Mouse (Mus musculus): ENCODE measurements at regions not wholly inside any gene's neighbourhood (a gene's known extent, or its start where the extent isn't known, plus 50 kb on each side); places are given as distances from the start of the nearest gene placed in this dataset.
A peak's percentile ranks its signal among the peaks of the same experiment; 100 is the strongest.

GRCm38 (mm10) chr2:178718048-178718447, 287.7 kb downstream of the Cdh26 start:
- Histone ChIP-seq H3K4me3 (ENCODE audit: low read depth, low read length) (no peak overlapping the region), H3K27me3 (replicated peaks; ENCODE audit: control insufficient read depth, insufficient read depth, low read length) (no peaks in the 10 kb centered on the region), H3K27ac (ENCODE audit: low read depth, low read length) (no peak overlapping the region), H3K36me3 (ENCODE audit: control insufficient read depth, insufficient read depth, low read length) (no peaks in the 10 kb centered on the region), H3K9me3 (ENCODE audit: control insufficient read depth, low read length) (no peaks in the 10 kb centered on the region), H3K4me2 (no peak overlapping the region), H3K4me1 (replicated peaks; ENCODE audit: control insufficient read depth, insufficient read depth, low read length) (no peaks in the 10 kb centered on the region), H3K9ac (ENCODE audit: low read depth, low read length) (no peak overlapping the region)
- DNase-seq (ENCODE audit: low spot score) (no peak), ATAC-seq (replicated peaks; ENCODE audit: low FRiP score) (no peak)
- WGBS, result 68% methylated on average over 5 of the region's 5 CpGs

GRCm38 (mm10) chr2:178723455-178723854, 293.1 kb downstream of the Cdh26 start:
- Histone ChIP-seq H3K27ac (ENCODE audit: low read depth, low read length) (no peak overlapping the region), H3K4me2 (no peak overlapping the region), H3K36me3 (ENCODE audit: control insufficient read depth, insufficient read depth, low read length) (no peaks in the 10 kb centered on the region), H3K4me3 (ENCODE audit: low read depth, low read length) (no peak overlapping the region), H3K27me3 (replicated peaks; ENCODE audit: control insufficient read depth, insufficient read depth, low read length) (no peaks in the 10 kb centered on the region), H3K4me1 (replicated peaks; ENCODE audit: control insufficient read depth, insufficient read depth, low read length) (no peaks in the 10 kb centered on the region), H3K9ac (ENCODE audit: low read depth, low read length) (no peak overlapping the region), H3K9me3 (ENCODE audit: control insufficient read depth, low read length) (no peaks in the 10 kb centered on the region)
- WGBS, result 56% methylated on average over 3 of the region's 3 CpGs
- ATAC-seq (replicated peaks; ENCODE audit: low FRiP score) (no peak), DNase-seq (ENCODE audit: low spot score) (no peak)

- Histone ChIP-seq H3K27ac (ENCODE audit: low read depth, low read length) (no peak overlapping the region), H3K9ac (ENCODE audit: low read depth, low read length) (no peak overlapping the region), H3K4me1 (replicated peaks; ENCODE audit: control insufficient read depth, insufficient read depth, low read length) (peaks cover 3% of the 10 kb centered on the region; the same call in 1 of the 2 replicates), H3K27me3 (replicated peaks; ENCODE audit: control insufficient read depth, insufficient read depth, low read length) (no peaks in the 10 kb centered on the region), H3K4me2 (no peak overlapping the region), H3K4me3 (ENCODE audit: low read depth, low read length) (no peak overlapping the region), H3K9me3 (ENCODE audit: control insufficient read depth, low read length) (no peaks in the 10 kb centered on the region), H3K36me3 (ENCODE audit: control insufficient read depth, insufficient read depth, low read length) (no peaks in the 10 kb centered on the region)
- no peak for DNase-seq (ENCODE audit: low spot score)
- ATAC-seq (replicated peaks; ENCODE audit: low FRiP score), result no peak
- WGBS, result 12% methylated on average over 4 of the region's 5 CpGs
These were observed 293.9 kb downstream of the Cdh26 start for GRCm38 (mm10) chr2:178724228-178724627.

GRCm38 (mm10) chr2:178727930-178728793, 297.8 kb downstream of the Cdh26 start:
- Histone ChIP-seq H3K27me3 (replicated peaks; ENCODE audit: control insufficient read depth, insufficient read depth, low read length) (no peaks in the 10 kb centered on the region), H3K4me3 (ENCODE audit: low read depth, low read length) (no peak overlapping the region), H3K9ac (ENCODE audit: low read depth, low read length) (no peak overlapping the region), H3K4me1 (replicated peaks; ENCODE audit: control insufficient read depth, insufficient read depth, low read length) (peaks cover 3% of the 10 kb centered on the region; the same call in 1 of the 2 replicates), H3K9me3 (ENCODE audit: control insufficient read depth, low read length) (no peaks in the 10 kb centered on the region), H3K36me3 (ENCODE audit: control insufficient read depth, insufficient read depth, low read length) (no peaks in the 10 kb centered on the region), H3K27ac (ENCODE audit: low read depth, low read length) (no peak overlapping the region; the same call in 1 of the 2 replicates), H3K4me2 (no peak overlapping the region)
- WGBS, result 8% methylated on average over 17 of the region's 17 CpGs
- DNase-seq (ENCODE audit: low spot score) (no peak), ATAC-seq (replicated peaks; ENCODE audit: low FRiP score) (no peak)

GRCm38 (mm10) chr2:178728794-178729120, 298.4 kb downstream of the Cdh26 start:
- Histone ChIP-seq H3K4me3 (ENCODE audit: low read depth, low read length) (no peak overlapping the region), H3K4me1 (replicated peaks; ENCODE audit: control insufficient read depth, insufficient read depth, low read length) (peaks cover 3% of the 10 kb centered on the region; the same call in 1 of the 2 replicates), H3K27me3 (replicated peaks; ENCODE audit: control insufficient read depth, insufficient read depth, low read length) (no peaks in the 10 kb centered on the region), H3K9ac (ENCODE audit: low read depth, low read length) (no peak overlapping the region), H3K36me3 (ENCODE audit: control insufficient read depth, insufficient read depth, low read length) (no peaks in the 10 kb centered on the region), H3K4me2 (no peak overlapping the region), H3K27ac (ENCODE audit: low read depth, low read length) (no peak overlapping the region; the same call in 1 of the 2 replicates), H3K9me3 (ENCODE audit: control insufficient read depth, low read length) (no peaks in the 10 kb centered on the region)
- WGBS, result 13% methylated on average over 7 of the region's 7 CpGs
- ATAC-seq (replicated peaks; ENCODE audit: low FRiP score) (0 out of 2 replicates have a peak, but pooled peaks have one; percentile 41), DNase-seq (ENCODE audit: low spot score) (no peak)

- 15% methylated on average over 2 of the region's 2 CpGs for WGBS
- H3K27ac ChIP-seq (ENCODE audit: low read depth, low read length), result no peak overlapping the region
- H3K9ac ChIP-seq (ENCODE audit: low read depth, low read length), result no peak overlapping the region
- no peaks in the 10 kb centered on the region for H3K36me3 ChIP-seq (ENCODE audit: control insufficient read depth, insufficient read depth, low read length)
- DNase-seq (ENCODE audit: low spot score), result no peak
- ATAC-seq (replicated peaks; ENCODE audit: low FRiP score), result no peak
- no peaks in the 10 kb centered on the region for H3K9me3 ChIP-seq (ENCODE audit: control insufficient read depth, low read length)
- H3K27me3 ChIP-seq (replicated peaks; ENCODE audit: control insufficient read depth, insufficient read depth, low read length), result no peaks in the 10 kb centered on the region
- H3K4me3 ChIP-seq (ENCODE audit: low read depth, low read length), result no peak overlapping the region
- H3K4me1 ChIP-seq (replicated peaks; ENCODE audit: control insufficient read depth, insufficient read depth, low read length), result no peaks in the 10 kb centered on the region
- no peak overlapping the region for H3K4me2 ChIP-seq
These were observed 304.8 kb downstream of the Cdh26 start for GRCm38 (mm10) chr2:178735099-178735498.

GRCm38 (mm10) chr2:178744617-178745016, 314.3 kb downstream of the Cdh26 start:
- no peak overlapping the region for H3K9ac ChIP-seq (ENCODE audit: low read depth, low read length)
- no peaks in the 10 kb centered on the region for H3K9me3 ChIP-seq (ENCODE audit: control insufficient read depth, low read length)
- no peaks in the 10 kb centered on the region for H3K36me3 ChIP-seq (ENCODE audit: control insufficient read depth, insufficient read depth, low read length)
- H3K27ac ChIP-seq (ENCODE audit: low read depth, low read length), result no peak overlapping the region
- ATAC-seq (replicated peaks; ENCODE audit: low FRiP score) (no peak), DNase-seq (ENCODE audit: low spot score) (no peak)
- no peak overlapping the region for H3K4me2 ChIP-seq
- H3K4me1 ChIP-seq (replicated peaks; ENCODE audit: control insufficient read depth, insufficient read depth, low read length), result no peaks in the 10 kb centered on the region
- WGBS, result 65% methylated on average over 4 of the region's 4 CpGs
- no peaks in the 10 kb centered on the region for H3K27me3 ChIP-seq (replicated peaks; ENCODE audit: control insufficient read depth, insufficient read depth, low read length)
- no peak overlapping the region for H3K4me3 ChIP-seq (ENCODE audit: low read depth, low read length)

- H3K27me3 ChIP-seq (replicated peaks; ENCODE audit: control insufficient read depth, insufficient read depth, low read length), result no peaks in the 10 kb centered on the region
- no peak overlapping the region for H3K4me3 ChIP-seq (ENCODE audit: low read depth, low read length)
- no peaks in the 10 kb centered on the region for H3K9me3 ChIP-seq (ENCODE audit: control insufficient read depth, low read length)
- ATAC-seq (replicated peaks; ENCODE audit: low FRiP score) (no peak), DNase-seq (ENCODE audit: low spot score) (no peak)
- 78% methylated on average over 14 of the region's 14 CpGs for WGBS
- no peaks in the 10 kb centered on the region for H3K36me3 ChIP-seq (ENCODE audit: control insufficient read depth, insufficient read depth, low read length)
- H3K4me1 ChIP-seq (replicated peaks; ENCODE audit: control insufficient read depth, insufficient read depth, low read length), result no peaks in the 10 kb centered on the region
- no peak overlapping the region for H3K27ac ChIP-seq (ENCODE audit: low read depth, low read length)
- H3K4me2 ChIP-seq, result no peak overlapping the region
- H3K9ac ChIP-seq (ENCODE audit: low read depth, low read length), result no peak overlapping the region
These were observed 315.1 kb downstream of the Cdh26 start for GRCm38 (mm10) chr2:178745296-178746015.

Measured in liver, embryonic 11.5 days (tissue).